Mouse (Mus musculus): Measurements from ENCODE around the gene Polr2h.

DNA sequence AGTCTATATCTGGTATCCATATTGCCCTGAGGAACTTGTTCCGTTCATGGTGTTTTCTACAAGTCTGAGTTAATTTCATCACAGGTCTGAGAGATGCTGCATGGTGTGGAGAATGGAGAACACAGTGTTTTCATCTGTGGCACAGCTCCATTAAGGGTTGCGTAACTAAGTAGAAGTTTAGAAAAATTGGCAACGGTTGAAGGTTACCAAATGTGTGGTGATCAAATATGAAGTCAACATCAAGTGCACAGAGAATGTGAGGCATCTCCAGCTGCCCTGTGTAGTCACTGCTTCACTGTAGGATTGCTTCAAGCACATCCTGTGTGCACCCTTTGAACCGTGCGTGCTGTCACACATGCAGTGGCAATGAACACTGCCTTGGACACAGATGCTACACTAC lies 38.6 kb downstream of the Polr2h start:
- no peak for TF ChIP-seq CTCF (IDR thresholded peaks at IDR 0.05; ENCODE audit: control insufficient read depth, insufficient read depth, insufficient replicate concordance, low read depth, low read length)
- TF ChIP-seq POLR2A (IDR thresholded peaks at IDR 0.05; ENCODE audit: control insufficient read depth, low read depth, low read length), result no peak

Measured in testis, adult 2 months (tissue).